Mouse (Mus musculus) telencephalon, adult 2 months (tissue): ENCODE results near the gene Ipmk.

ENCODE experiments used
- DNase-seq: peaks from one replicate; pipeline ENCODE4 v3.0.0-alpha.2; 2011; ENCODE audit warnings: low read depth, low spot score

The Ipmk gene

GRCm38 (mm10) chr10:71340195-71340594, 7.4 kb upstream of the Ipmk start:
- DNase-seq, result no peak

DNA sequence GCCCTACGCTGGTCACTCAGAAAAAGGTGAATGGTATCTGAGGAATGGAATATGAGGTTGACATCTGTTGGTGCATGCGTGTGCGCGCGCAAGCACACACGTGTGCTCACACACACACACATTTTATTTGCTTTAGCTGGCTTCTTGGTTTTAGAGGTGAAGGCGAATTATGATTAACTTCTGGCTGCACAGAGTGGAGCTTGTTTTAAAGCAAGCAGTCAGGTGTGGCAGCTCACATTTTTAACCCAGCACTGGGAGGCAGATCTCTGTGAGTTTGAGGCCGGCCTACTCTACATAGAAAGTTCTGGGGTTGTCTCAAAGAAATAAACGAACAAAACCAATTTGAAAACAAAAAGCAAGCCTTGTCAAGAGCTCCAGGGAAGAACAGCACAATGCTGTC, 6.3 kb upstream of the Ipmk start:
- no peak for DNase-seq

GRCm38 (mm10) chr10:71342030-71342805, 5.3 kb upstream of the Ipmk start:
- DNase-seq, result no peak

- no peak for DNase-seq
Observed at GRCm38 (mm10) chr10:71343130-71343529, 4.4 kb upstream of the Ipmk start.

GRCm38 (mm10) chr10:71343567-71344265, 3.8 kb upstream of the Ipmk start:
- no peak for DNase-seq

GRCm38 (mm10) chr10:71344579-71345143, 2.9 kb upstream of the Ipmk start, which contains the start of gene Cisd1:
Cisd1 (minus strand) TSS chr10:71344954.
- DNase-seq, result peak; percentile 91

GRCm38 (mm10) chr10:71346106-71346505, 1.5 kb upstream of the Ipmk start:
- DNase-seq, result no peak

DNA sequence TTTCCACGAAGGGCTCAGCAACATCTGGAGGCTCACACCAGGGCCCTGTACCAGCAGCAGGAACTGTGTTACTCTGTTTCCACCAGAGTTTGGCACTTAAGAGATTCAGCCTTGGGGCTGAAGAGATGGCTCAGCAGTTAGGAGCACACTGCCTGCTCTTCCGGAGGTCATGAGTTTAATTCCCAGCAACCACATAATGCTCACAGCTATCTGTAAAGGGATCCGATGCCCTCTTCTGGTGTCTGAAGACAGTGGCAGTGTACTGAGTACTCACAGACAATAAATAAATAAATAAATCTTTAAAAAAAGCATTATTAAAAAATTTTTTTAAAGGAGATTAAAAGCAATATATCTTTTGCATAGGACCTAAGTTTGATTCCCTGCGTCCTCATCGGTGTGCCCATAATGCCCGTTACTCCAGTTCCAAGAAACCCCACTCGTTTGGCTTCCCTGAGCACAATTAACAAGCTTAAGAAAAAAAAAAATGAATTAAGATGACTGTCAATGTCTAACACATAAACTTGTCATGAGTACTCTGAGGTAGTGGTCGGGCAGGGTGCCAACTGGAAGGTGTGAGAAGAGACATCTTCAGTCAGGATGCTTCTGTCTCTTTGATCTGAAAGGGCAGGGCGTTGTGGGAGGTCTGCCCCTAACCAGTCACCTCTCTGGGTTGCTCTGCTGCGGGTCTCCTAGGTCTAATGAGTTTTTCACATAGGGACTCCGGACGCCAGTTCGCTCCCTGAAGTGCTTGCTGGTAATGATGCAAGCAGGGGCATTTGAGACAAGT, 648 bp upstream of the Ipmk start:
- DNase-seq, result no peak

- DNase-seq, result no peak
Observed at GRCm38 (mm10) chr10:71347964-71348636, 537 bp downstream of the Ipmk start.

- no peak for DNase-seq
Observed at GRCm38 (mm10) chr10:71348637-71349280, 1.2 kb downstream of the Ipmk start.

DNA sequence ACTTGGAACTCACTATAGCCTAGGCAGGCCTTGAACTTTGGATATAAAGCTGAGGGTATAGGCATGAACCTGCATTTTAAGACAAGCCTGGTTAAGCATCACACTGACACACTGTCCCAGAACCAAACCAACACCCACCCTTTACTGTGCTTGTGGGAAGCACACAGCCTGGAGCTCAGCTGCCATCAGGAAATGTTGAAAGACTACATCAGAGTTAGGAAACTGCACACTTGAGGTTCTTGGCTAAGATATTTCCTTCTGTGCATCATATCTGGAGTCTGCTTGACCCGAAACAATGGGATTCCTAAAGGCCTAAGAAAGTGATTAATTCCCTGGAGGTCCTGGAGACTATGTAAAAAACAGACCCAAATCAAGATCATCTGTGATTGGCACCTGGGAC, 1.7 kb downstream of the Ipmk start:
- DNase-seq, result no peak

DNA sequence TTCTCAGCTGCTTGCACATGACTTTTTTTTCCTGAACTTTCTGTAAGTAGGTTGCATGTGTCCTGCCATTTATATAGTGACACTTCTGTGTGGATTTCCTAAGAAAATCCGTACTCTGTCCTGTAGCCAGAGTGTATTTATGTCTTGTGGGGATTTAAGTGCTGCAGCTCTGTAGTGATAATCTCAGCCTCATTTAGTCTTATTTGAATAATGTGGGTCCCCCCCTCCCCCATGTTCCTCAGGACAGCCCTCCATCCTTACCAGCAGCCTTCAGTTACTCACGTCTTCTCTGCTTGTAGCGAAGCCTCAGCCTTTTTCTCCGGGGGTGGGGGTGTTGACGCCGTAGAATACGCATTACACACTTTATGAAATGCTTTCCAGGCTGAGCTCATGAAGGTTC, 3.7 kb downstream of the Ipmk start:
- DNase-seq, result no peak

DNA sequence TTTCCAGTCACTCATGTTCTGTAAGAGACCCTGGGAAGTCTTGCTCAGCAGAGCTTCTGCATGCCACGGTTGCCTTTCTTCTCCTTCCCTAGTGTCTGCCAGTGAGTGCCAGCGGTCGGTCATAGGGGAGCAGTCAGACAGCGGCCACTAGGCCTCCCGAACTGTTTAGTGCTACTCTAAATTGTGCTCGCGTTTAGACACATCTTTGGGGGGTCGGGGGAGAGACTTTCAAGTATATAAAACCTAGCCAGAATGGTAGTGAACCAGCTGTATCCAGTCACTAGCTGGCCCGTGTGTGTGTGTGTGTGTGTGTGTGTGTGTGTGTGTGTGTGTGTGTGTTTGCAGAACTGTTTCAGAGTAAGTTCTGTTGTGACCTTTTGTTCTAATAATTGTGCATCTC, 6.3 kb downstream of the Ipmk start:
- no peak for DNase-seq

GRCm38 (mm10) chr10:71354947-71355346, 7.4 kb downstream of the Ipmk start:
- no peak for DNase-seq

DNA sequence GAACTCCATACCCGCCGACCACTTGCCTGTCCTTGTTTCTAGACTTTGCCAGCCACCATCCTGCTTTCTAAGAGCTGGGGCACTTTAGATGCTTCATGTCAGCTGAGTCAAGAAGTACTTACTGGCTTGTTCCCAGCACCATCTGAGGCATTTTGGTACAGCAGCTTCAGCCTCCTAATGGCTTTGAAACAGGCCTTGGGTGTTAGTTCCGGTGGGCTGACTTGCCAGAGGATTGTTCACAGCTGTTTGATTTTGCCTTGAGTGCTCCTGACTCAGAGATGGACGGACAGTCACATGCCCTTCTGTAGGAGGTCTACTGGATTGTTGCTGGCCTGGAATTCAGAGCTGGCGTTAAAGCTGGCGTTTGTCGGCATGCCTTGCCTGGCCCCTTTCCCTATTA, 13.5 kb downstream of the Ipmk start:
- no peak for DNase-seq

DNA sequence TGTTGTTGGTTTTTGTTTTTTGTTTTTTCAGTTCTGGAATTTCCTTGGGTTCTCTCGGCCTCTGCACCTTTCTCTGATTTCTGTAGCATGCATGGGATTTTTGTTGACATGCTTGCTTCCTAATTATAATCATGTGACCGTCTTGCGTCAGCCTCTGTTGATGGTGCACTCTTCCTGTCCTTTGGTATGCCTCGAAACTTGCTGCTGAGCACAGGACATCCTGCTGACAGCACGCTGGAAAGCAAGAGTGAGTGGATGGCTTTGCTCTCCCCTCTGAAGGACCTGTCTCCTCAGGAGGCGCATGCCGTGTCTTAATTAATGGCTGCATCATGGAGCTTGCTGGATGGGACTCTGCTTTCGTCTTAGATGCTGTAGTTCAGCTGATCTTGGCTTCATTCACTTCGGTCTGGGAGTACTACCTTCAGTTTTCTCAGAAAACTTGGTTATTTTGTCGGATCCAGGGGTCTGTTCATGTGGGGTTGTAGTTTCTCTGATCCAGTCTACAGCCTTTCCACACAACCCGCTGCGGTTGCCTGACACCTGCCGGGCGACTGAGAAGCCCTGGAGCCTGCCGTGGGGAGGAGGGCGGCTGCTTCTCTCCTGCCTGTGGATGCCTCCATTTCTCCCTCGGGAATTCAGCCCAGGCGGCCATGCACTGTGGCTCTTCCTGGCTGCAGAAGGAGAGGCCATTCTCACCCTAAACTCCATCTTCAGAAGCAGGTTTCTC, 14.4 kb downstream of the Ipmk start:
- no peak for DNase-seq

DNA sequence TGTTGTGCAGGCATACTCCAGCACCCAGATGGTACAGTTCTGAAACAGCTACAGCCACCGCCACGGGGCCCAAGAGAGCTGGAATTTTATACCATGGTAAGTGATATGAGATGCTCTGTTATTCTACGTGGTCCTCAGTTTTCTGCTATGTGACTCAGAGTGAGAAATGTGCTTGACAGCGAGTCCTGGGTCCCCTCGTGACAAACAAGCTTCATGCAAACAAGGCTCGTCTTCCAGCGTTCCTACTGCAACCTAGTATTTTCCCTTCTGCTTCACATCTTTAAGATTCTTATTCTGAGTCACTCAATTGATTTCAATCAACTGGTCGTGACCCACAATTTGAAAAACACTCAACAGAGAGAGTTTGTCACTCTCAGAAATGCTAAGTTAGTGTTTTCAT, 15.9 kb downstream of the Ipmk start:
- DNase-seq, result no peak

- no peak for DNase-seq
Observed at GRCm38 (mm10) chr10:71363858-71364257, 16.3 kb downstream of the Ipmk start.

DNA sequence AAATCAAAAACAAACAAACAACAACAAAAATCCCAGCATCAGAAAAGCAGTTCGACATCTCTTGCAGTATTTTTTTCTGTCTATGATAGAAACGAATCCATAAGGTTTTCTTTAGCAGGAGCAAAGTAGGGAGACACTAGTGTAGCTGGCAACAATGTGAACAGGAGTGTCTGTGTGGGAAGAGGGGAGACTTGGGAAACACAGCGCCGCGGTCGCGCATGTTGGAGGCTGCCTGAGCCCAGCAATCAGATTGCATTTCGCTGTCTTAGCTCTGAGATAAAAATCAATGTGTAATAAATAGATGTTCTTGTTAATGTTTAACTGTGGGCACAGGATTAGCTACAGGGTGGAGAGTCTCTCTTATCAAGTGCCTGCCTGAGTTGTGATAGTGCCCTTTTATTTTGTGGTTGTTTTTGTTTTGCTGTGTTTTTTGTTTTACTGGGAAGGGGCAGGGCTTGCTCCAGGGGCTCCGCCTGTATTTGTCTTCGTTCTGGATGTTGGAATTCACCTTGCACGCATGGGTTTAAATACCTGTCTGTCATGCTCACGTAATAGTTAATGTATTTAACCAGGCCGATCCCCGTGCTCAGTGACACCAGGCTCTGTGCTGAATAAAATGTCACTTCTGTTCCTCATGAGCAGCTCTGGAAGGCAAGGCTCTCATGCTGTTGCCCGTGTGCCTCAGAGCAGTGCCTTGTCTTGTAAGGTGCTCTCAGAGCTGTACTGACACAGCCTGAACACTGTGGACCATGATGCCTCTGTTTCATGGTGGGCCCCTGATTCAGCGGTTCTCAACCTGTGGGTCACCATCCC, 20.8 kb downstream of the Ipmk start:
- no peak for DNase-seq
